Mouse (Mus musculus): ENCODE measurements around the gene Tspoap1.

DNA sequence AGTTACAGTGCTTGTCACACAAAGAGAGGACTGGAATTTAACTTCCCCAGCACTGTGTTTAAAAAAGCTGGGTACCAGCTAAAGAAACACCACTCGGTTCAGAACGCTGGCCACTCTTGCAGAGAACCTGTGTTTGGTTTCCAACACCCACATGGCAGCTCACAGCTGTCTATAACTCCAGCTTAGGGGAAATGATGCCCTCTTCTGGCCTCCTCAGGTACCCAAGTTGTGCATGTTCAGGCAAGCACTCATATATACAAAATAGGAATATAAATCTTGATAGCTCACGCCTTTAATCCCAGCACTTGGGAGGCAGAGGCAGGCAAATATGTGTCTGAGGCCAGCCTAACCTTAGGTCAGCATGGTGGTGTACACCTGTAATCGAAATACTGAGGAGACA is 44.3 kb upstream of the Tspoap1 start:
- no peak for TF ChIP-seq EP300 (IDR thresholded peaks at IDR 0.05; ENCODE audit: low read depth)
- TF ChIP-seq CTCF (IDR thresholded peaks at IDR 0.05; ENCODE audit: low read depth) = peak; percentile 53
